Mouse (Mus musculus) neural tube, embryonic 15.5 days (tissue): ENCODE measurements around the gene Fan1. TPM values are rescaled to one million over a fixed set of nuclear protein-coding genes. Genes with fewer than 3 reads are reported as not detected.

Experiments used
- ATAC-seq: fragments of 200-750 bp; cut with Nextera tagmentation; 2 replicates; pipeline ENCODE4 v1.8.0; 2017; ENCODE audit warnings: mild to moderate bottlenecking, moderate TSS enrichment, moderate library complexity; ENCODE audit not compliant: low FRiP score
- H3K27ac ChIP-seq: fragments of 300-500 bp; sonication (generic); replicated peaks from 2 replicates; pipeline ENCODE4 v1.5.1; 2015; ENCODE audit warnings: mild to moderate bottlenecking, inconsistent platforms
- H3K27me3 ChIP-seq: fragments of 300-500 bp; sonication (generic); replicated peaks from 2 replicates; pipeline ENCODE4 v1.6.1; 2015; ENCODE audit warnings: inconsistent platforms
- H3K36me3 ChIP-seq: fragments of 300-500 bp; sonication (generic); 2 replicates; pipeline ENCODE4 v1.6.1; 2015; ENCODE audit warnings: inconsistent platforms
- H3K4me1 ChIP-seq: fragments of 300-500 bp; sonication (generic); 2 replicates; pipeline ENCODE4 v1.6.1; 2015; ENCODE audit warnings: inconsistent platforms
- H3K4me2 ChIP-seq: fragments of 300-500 bp; sonication (generic); 2 replicates; pipeline ENCODE4 v1.6.1; 2015; ENCODE audit warnings: inconsistent platforms, mild to moderate bottlenecking, moderate library complexity
- H3K4me3 ChIP-seq: fragments of 300-500 bp; sonication (generic); replicated peaks from 2 replicates; pipeline ENCODE4 v1.5.1; 2015; ENCODE audit warnings: mild to moderate bottlenecking, inconsistent platforms
- H3K9ac ChIP-seq: fragments of 300-500 bp; sonication (generic); replicated peaks from 2 replicates; pipeline ENCODE4 v1.6.1; 2015; ENCODE audit warnings: mild to moderate bottlenecking, inconsistent platforms
- H3K9me3 ChIP-seq: fragments of 300-500 bp; sonication (generic); replicated peaks from 2 replicates; pipeline ENCODE4 v1.6.1; 2016; ENCODE audit warnings: inconsistent platforms
- WGBS: fragments of 180-500 bp; shearing (Covaris S2); methylation state at CpG from one replicate; pipeline ENCODE4 v1.1.7; 2015; ENCODE audit warnings: mixed read lengths; 5-methylcytosine and 5-hydroxymethylcytosine counted together
- polyA plus RNA-seq: library from polyadenylated mRNA; unstranded; fragments of >200 nt; fragmentation: Nextera tagmentation; extraction: Ambion mirVana; gene quantifications from 2 replicates; pipeline ENCODE4 v1.2.1, GENCODE M21; 2015

Fan1 gene
- polyA plus RNA-seq, 1 experiment from 2014 or later: 5.3 TPM

DNA sequence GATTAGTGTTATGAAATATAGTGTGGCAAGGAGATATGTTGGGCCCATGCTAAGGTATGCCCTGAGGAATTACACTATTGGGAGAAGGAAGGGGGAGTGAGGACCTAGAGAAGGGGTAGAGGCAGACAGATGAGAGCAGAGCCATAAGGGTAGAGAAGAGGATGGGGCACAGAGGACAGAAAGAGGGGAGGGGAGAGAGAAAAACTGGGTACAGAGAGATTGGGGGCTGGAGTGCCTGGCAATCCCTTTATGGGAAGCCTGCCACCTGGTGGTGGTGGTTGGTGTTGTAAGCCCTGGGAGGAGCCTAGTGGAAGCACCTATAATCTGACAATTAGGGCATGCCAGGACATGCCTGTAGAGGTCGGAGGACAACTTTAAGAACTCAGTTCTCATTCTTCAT lies 47.0 kb downstream of the Fan1 start:
- WGBS: 24% methylated on average over 1 of the region's 1 CpGs
- Histone ChIP-seq H3K9me3 (no peaks in the 10 kb centered on the region), H3K4me1 (no peaks in the 10 kb centered on the region), H3K36me3 (peaks cover 16% of the 10 kb centered on the region), H3K27ac (no peak overlapping the region), H3K9ac (no peak overlapping the region), H3K4me2 (no peak overlapping the region), H3K4me3 (no peak overlapping the region), H3K27me3 (no peaks in the 10 kb centered on the region)
- ATAC-seq: peak; percentile 50; the same call in 1 of the 2 replicates

DNA sequence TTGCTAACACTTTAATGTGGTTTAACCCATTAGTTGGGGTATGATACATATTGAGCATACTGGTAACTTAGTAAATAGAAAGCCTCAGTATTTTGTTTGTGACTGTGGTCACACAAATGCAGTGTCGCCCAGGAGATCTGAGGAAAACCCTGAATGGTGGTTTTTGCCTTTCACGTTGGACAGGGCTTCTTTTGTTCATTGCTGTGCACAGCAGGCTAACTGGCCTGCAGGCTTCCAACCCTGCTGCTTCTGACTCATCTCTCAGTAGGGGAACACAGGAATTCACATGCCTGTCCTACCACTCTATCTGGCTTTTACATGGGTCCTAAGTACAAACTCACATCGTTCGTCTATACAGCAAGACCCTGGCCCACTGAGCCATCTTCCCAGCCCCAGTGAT lies 52.2 kb downstream of the Fan1 start:
- 58% methylated on average over 4 of the region's 4 CpGs for WGBS
- H3K27ac ChIP-seq: no peak overlapping the region

DNA sequence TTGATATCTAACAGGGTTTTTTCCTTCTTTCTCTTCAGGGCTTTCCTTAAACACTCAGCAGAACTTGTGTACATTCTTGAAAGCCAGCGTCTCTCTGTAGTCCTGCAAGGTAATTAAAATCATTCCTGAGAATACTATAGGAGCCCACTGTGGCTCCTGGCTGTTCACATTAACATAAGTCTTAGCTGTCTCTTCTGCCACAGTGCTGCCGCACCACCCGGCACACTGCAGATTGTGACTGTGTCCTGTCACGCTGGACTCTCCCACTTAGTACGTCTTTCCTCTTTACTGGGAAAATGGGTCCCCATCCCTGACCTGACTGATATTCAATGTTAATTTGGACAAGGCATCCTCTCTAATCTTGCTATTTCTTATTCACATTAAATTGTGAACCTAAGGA lies 52.8 kb downstream of the Fan1 start:
- Histone ChIP-seq H3K9ac (no peak overlapping the region), H3K36me3 (peaks cover 42% of the 10 kb centered on the region), H3K9me3 (no peaks in the 10 kb centered on the region), H3K4me2 (no peak overlapping the region), H3K4me3 (no peak overlapping the region), H3K4me1 (peaks cover 7% of the 10 kb centered on the region; the same call in 1 of the 2 replicates), H3K27ac (no peak overlapping the region), H3K27me3 (no peaks in the 10 kb centered on the region)
- no peak for ATAC-seq
- WGBS: 53% methylated on average over 5 of the region's 5 CpGs

More for the DNA sequence above, 52.2 kb downstream of the Fan1 start:
- Histone ChIP-seq H3K9ac (no peak overlapping the region), H3K36me3 (peaks cover 38% of the 10 kb centered on the region), H3K27me3 (no peaks in the 10 kb centered on the region), H3K4me3 (no peak overlapping the region), H3K9me3 (no peaks in the 10 kb centered on the region), H3K4me2 (no peak overlapping the region), H3K4me1 (peaks cover 7% of the 10 kb centered on the region; the same call in 1 of the 2 replicates)
- ATAC-seq: no peak

DNA sequence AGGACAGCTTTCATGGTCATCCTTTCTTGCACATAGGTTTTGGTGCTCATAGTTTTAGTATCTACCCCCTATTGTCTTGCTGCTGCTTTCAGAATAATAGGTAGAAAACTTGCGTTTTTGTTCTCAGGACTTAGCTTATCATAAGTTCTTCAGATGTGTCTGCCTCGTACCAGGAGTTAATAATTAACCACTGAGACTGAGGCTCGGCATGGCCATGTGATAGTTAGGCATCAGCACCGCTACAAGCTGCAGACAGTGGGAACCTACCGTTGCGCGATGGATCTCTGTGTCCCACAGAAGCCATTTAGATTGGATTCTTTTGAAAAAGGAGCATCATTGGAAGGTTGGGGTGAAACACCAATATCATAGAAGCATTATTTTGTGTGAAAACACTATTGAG lies 61.1 kb downstream of the Fan1 start:
- no peak overlapping the region for H3K27ac ChIP-seq
- no peaks in the 10 kb centered on the region for H3K27me3 ChIP-seq
- WGBS: 85% methylated on average over 7 of the region's 7 CpGs
- no peaks in the 10 kb centered on the region for H3K4me1 ChIP-seq
- no peak for ATAC-seq
- H3K9me3 ChIP-seq: no peaks in the 10 kb centered on the region
- H3K36me3 ChIP-seq: peaks cover 29% of the 10 kb centered on the region
- no peak overlapping the region for H3K4me2 ChIP-seq
- no peak overlapping the region for H3K4me3 ChIP-seq
- no peak overlapping the region for H3K9ac ChIP-seq

DNA sequence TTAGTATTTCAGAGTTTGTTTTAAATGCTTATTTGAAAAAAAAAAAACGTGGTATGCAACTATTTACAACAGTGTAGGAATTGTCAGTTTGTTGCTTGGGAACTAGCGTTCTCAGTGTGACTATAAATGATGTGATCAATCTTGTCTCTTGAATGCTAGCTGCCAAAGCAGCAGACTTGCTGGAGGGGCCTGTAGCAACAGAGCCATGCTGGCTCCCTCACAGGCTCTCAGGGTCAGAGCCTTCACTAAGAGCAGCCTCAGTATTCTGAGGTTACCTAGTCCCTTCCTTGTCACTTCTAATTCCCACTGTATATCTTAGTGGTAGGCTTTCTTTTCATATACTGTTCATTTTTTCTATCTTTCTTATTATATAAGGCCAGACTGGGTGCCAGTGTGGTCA lies 63.1 kb downstream of the Fan1 start:
- peak; percentile 72; the same call in 1 of the 2 replicates for ATAC-seq
- no peak overlapping the region for H3K4me3 ChIP-seq

DNA sequence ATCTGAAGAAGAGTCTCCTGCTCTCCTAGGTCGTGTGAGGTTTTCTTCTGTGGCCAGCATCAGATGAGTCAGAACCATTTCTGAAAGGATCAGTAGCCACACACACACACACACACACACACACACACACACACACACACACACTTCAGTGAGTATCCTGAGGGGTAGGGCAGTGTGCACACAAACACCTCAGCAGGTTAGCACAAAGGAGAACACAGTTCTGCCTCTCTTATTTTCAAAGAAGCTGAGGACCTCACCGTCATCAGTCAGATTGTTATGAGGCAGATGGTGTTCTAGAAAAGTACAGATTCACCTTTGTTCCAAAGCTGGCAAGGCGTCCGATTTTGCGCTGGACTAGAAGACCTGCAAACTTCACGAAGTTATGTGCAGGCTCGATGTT lies 63.7 kb downstream of the Fan1 start:
- WGBS: 39% methylated on average over 7 of the region's 7 CpGs
- ATAC-seq: no peak

More for the DNA sequence above, 63.1 kb downstream of the Fan1 start:
- Histone ChIP-seq H3K4me2 (no peak overlapping the region), H3K9me3 (no peaks in the 10 kb centered on the region), H3K36me3 (peaks cover 13% of the 10 kb centered on the region), H3K9ac (no peak overlapping the region), H3K4me1 (no peaks in the 10 kb centered on the region), H3K27me3 (no peaks in the 10 kb centered on the region), H3K27ac (peak overlapping the region; percentile 65)
- WGBS: 22% methylated on average over 2 of the region's 2 CpGs

More for the DNA sequence above, 63.7 kb downstream of the Fan1 start:
- no peaks in the 10 kb centered on the region for H3K27me3 ChIP-seq
- no peak overlapping the region for H3K4me3 ChIP-seq
- no peak overlapping the region for H3K4me2 ChIP-seq
- H3K27ac ChIP-seq: peak overlapping the region; percentile 65
- peaks cover 10% of the 10 kb centered on the region; the same call in 1 of the 2 replicates for H3K36me3 ChIP-seq
- H3K4me1 ChIP-seq: no peaks in the 10 kb centered on the region
- no peaks in the 10 kb centered on the region for H3K9me3 ChIP-seq
- no peak overlapping the region for H3K9ac ChIP-seq

Other genes with a start within 250 kb of the Fan1 start
- 0.50 and 0.61 TPM in 2 replicates for gene Trpm1, start 220.3 kb downstream of the Fan1 start, polyA plus RNA-seq
- 12.2 and 13.4 TPM in 2 replicates for gene Mtmr10, start 86.4 kb downstream of the Fan1 start, polyA plus RNA-seq
- 25.2 and 29.6 TPM in 2 replicates for gene Mphosph10, start 18.2 kb upstream of the Fan1 start, polyA plus RNA-seq
- gene Mcee, start 18.5 kb upstream of the Fan1 start, polyA plus RNA-seq: 50.8 and 55.9 TPM in 2 replicates
- gene Apba2, start 127.6 kb upstream of the Fan1 start, polyA plus RNA-seq: 144 and 178 TPM in 2 replicates